Mouse (Mus musculus) liver, adult 2 months (tissue): ENCODE measurements around the gene Hamp2.

Experiments
- CTCF ChIP-seq: fragments of 200-500 bp; IDR thresholded peaks from 2 replicates; pipeline ENCODE4 v1.5.1; 2011; ENCODE audit warnings: low read depth, low read length, control low read depth
- POLR2A ChIP-seq: fragments of 200-500 bp; IDR thresholded peaks from 2 replicates; pipeline ENCODE4 v1.6.1; 2011; ENCODE audit warnings: low read length, control low read depth; ENCODE audit not compliant: insufficient read depth; ENCODE audit errors: extremely low read depth

- TF ChIP-seq CTCF (no peak), POLR2A (no peak)
Observed at GRCm38 (mm10) chr7:30959786-30960349, 35.4 kb upstream of the Hamp2 start.
